Mouse (Mus musculus): ENCODE measurements around the gene Supt4a.
A peak's percentile ranks its signal among the peaks of the same experiment; 100 is the strongest.

DNA sequence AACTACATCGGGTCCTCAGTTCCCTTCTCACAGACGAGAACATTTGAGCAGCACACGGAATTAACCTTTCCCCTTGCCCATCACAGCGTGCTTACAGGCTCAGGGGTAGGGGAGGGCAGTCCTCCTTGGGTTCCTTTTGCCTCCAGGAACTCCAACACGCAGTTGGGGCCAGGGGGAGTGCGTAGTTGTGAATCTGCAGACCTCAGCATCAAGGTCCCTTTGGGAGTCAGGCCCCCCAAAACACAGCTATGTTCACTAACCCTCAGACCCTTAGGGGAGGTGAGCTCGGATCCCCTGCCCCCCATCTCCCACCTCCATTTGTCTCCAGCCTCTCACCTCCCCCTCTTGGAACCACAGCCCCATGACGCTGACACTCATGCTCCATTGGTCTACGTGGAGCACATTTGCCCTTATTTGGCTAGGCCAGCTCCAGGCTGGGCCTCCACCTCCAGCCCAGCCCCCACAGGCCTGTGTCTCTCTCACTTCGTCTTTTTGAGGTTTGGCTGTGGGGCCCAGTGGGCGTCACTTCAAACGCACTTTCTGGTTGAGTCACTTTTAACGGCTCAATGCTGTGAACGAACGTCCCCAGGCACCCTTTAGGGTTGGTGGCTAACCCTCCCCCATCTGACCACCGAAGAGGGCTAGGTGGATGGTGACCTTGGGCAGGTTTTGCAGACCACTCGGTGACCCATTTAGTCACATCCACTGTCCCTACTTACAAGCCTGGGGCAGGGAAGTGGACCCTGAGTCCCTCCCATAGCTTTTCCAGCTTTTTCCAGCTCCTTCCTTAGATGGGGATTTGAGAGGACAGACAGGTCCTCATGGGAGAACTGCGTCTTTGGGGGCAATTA is 12.1 kb downstream of the Supt4a start:
- TF ChIP-seq CTCF (IDR thresholded peaks at IDR 0.05; ENCODE audit: borderline replicate concordance, insufficient read depth, low read length), result no peak
- TF ChIP-seq POLR2A (IDR thresholded peaks at IDR 0.05; ENCODE audit: low read depth, low read length), result peak; percentile 9; the same call in 1 of the 2 replicates
